Mouse (Mus musculus) adrenal gland, postnatal 36 days (tissue): Measurements from ENCODE around the gene Astn2. TPM values are rescaled to one million over a fixed set of nuclear protein-coding genes. Genes with fewer than 3 reads are reported as not detected.
A peak's percentile ranks its signal among the peaks of the same experiment; 100 is the strongest.

Source experiments
- DNase-seq, 2 experiments: peaks; one replicate each; pipeline ENCODE4 v3.0.0; 2021; ENCODE audit warnings: mixed read lengths in 1 of 2
- total RNA-seq, 2 experiments: library from RNA; stranded (reverse); gene quantifications; 2 replicates each; pipeline ENCODE4 v1.2.3; 2021

Astn2 gene
- total RNA-seq, 2 experiments from 2014 or later, result 1.6 to 1.7 TPM

- DNase-seq, result no peak
Observed at GRCm38 (mm10) chr4:66312733-66313132, 91.7 kb downstream of the Astn2 start.

DNA sequence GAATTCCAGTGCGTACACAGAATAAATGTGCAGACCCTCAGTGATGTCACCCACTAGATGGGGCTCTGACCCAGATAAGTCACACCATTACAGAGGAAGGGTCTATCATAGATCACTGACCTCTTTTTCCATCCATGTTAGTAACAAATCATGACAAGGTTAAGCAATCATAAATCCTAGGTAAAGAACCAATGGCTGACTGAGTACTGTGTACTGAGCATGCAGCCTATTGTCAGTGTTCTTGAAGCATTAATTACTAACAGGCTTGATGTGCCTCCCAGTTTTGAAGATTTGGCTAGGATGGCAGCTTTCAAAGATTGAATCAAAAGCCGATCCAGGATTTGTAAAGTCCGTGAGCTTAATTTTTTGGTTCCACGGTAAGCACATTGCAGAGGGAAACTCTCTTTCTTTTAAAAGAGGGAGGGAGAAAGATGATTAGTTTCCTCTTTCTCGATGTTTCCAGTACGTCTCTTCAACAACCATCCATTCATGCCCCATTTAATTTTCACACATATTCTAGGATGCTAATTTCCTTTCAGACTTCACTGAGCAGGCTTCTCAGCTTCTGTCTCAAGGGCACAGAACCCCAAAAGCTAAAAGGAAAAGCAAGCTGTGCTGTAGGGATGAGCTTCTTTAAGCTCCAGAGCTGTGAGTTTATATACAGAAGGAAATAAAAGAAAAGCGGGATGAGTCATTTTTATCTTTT, 93.9 kb downstream of the Astn2 start:
- no peak for DNase-seq

DNA sequence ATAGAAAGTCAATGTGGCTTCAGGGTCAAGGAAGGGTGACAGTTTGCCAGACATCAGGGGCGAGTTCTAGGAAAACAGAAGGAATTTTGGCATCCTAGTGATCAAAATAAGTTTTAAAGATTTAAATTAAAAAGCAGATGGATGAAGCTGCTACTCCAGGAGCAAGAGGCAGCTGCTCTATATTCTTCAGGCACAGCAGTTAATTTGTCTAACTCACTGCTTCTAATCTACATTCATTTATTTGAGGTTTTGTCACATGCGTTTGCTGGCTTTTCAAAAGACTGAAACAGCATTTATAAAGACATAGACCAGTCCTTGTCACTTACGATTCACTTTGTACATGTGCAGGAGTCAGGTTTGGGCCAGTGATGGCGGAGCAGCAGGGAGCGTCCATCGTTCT, 98.0 kb downstream of the Astn2 start:
- no peak for DNase-seq

GRCm38 (mm10) chr4:66302686-66303310, 101.6 kb downstream of the Astn2 start:
- peak; percentile 5 to 9 for DNase-seq

- DNase-seq, result no peak
Observed at GRCm38 (mm10) chr4:66285034-66285433, 119.4 kb downstream of the Astn2 start.

DNA sequence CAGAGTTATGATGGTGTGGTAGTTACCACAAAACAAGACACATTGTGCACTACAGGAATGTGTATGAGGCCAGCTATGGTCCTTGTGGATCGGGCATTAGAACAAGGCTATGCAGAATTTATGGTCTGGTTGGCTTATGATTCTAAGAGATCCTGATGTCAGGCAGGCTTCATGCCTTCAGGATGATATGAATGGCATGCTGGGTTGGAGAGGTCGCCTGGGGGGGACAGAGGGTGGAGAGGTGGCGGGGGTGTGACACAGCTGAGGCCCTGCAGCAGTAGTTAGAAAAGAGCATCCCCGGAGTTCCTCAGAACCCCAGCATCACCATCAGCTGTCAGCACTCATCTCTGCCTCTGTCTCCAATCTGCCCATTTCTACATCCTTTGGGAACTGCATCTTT, 128.3 kb downstream of the Astn2 start:
- DNase-seq, result no peak

- DNase-seq, result no peak
Observed at GRCm38 (mm10) chr4:66271550-66272117, 132.8 kb downstream of the Astn2 start.

GRCm38 (mm10) chr4:66264031-66264430, 140.4 kb downstream of the Astn2 start:
- no peak for DNase-seq

DNA sequence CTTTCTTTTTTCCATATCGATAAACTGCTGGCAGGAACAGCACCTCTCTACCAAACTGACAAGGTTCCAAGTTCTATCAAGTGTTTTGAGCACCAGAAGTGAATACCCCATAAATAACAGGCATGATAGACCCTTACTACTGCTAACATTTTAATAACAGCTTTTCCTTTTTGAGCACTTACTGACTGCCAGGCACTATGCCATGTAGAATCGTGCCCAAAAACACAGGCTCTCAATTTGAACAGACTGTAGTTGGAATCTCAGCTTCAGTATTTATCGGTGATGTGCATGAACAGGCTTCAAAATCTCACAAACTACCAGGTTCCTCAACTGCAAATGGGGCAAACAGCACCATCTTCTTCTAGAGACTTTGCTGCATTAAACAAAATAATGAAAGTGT, 143.1 kb downstream of the Astn2 start:
- no peak for DNase-seq

- no peak for DNase-seq
Observed at GRCm38 (mm10) chr4:66258905-66259304, 145.5 kb downstream of the Astn2 start.

- DNase-seq, result no peak
Observed at GRCm38 (mm10) chr4:66254695-66255492, 149.5 kb downstream of the Astn2 start.

DNA sequence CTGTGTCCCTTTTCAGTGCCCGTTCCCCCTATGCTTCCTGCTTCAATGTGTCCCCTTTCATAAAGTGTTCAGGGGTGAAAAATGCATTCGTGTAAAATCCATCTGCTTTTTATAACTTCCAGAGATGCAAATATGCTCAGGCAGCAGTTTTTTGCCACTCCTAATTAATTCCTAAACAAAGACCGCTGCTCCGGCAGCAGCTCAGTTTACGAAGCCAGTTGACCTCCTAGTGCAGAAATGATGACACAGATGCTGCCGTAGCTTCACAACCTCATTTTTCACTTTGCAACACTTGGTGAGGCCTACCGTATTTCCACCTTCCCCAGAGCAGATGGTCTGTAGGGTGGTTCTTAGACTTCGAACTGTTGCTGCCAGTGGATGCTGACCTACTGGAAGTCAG, 155.9 kb downstream of the Astn2 start:
- no peak for DNase-seq

DNA sequence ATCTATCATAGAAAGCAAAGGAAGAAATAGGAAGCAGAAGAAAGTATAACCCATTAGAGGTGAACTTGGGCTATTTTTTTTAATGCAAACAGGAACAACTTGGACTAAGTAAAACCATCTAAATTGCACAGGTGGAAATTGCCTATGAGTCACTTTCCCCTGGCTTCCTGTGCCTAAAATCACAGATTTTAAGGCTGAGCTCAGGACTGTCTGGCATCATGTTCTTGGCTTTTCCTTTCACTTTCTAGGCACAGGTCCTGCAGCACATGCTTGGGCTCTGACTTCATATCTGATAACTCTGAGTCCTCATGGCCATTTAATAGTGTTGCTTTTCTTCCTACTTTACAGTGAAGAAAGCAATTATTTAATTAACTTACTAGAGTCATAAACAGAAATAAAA, 161.7 kb downstream of the Astn2 start:
- DNase-seq, result no peak

DNA sequence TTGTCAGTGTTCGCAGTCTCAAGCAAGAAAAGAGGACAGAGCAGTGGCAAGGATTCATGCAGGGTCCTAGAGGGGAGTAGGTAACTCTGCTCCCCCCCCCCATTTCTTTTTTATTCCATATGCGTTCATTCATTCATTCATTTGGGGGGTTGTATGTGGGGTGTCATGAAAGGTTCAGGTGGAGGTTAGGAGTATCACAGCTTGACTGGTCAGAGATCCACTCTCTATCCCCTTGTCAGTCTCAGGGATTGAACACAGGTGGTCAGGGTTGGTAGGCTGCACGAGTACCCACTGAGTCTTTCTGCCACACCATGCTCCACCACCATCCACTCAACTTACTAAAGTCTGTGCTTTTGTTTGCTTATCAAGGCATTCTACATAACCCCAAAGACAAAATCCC, 171.6 kb downstream of the Astn2 start:
- no peak for DNase-seq

- no peak for DNase-seq
Observed at GRCm38 (mm10) chr4:66232350-66232749, 172.1 kb downstream of the Astn2 start.

DNA sequence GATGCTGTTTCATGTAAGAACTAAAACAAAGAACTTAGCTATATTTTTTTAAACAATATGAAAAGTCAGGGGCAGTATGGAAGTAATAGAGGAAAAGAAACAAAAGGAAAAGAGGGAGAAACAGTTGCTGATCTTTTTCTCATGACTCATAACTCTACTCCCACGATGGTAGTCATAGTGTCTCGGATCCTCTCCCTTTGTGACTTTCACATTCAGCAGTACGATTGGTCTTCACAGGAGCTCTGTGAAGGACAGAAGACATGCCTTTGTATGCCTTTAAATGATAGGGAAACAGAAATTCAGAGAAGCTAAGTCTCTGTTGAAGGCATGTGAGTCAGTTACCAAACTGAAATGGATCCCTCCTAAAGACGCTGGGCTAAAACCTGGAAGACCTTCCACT, 173.7 kb downstream of the Astn2 start:
- no peak for DNase-seq

DNA sequence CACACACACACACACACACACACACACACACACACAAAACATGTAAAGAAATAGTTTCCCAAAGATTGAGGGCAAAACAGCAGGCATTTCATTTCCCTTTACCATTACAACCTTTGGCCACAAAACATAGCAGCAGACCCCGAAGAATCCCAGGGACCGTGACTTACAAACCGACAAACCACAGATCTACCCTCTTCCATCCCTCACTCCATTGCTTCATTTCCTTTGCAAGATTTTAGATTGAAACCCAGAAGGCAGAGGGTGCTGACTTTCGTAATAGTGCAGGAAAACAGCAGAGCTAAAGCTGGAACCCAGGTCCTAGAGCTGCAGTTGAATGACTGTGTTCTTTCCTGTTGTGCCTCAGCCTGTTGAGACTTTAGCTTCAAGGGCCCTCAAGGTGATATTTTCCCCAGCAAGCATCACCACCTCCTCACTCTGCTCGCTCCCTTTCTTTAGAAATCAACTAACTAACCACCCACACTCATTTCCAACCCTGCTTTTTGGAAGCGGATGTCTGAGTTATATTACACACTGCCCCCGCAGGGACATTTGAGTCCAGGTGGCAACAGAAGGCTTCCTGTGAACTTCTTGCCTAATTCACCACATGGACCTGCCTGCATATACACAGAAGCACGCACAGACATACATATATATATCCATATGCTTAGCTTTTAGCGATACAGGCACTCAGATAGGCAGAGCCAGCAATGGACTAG, 181.7 kb downstream of the Astn2 start:
- no peak for DNase-seq

- no peak for DNase-seq
Observed at GRCm38 (mm10) chr4:66215170-66215618, 189.2 kb downstream of the Astn2 start.

DNA sequence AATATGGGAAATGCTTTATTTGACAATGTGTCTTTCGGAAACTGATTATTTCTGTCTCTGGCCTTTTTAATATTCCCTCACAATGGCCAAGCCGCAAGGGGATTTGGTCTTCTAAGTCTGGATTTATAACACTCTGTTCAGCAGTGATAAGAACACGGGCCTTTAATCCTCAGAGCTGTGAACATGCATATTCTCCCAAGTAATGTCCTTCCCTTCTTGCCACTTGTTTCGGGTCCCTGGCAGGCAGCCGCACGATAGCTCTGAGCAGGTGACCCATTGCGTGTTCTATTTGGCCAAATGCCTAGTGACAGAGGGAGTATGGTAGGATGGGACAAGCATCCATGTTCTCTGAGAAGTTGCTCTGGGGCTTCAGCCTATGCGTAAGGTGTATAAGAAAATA, 214.8 kb downstream of the Astn2 start:
- DNase-seq, result no peak

DNA sequence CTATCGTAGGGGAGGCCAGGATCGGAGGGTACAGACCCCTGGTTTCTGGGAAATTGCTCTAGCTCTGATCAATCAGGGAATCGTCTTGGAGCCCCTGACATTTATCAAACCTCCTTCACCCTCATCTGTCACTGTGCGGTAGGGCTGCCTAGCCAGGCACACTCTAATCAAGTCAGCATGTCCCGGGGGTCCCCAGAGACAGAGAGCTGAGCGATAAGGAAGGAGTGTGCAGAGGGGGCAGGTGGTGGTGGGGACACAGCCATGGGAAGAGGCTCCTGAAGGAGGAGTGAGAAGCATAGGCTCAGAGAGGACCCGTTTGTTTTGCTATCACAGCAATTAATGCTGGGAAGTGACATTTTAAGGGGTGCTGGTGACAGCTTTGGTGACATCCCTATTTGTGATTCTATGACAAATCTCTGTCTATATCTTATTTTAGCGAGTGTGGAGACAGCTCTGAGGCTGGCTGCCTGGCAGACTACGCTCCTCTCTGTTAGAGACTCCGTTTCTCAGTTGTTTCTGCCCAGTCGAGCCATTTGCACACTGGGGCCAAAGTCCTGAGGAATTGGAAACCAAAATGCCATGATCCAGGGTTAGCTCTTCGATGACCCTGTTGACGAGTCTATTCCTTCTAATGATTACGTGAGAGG, 228.4 kb downstream of the Astn2 start:
- DNase-seq, result no peak

GRCm38 (mm10) chr4:66171583-66171982, 232.8 kb downstream of the Astn2 start:
- DNase-seq, result peak in 1 of 2 experiments; percentile 2

DNA sequence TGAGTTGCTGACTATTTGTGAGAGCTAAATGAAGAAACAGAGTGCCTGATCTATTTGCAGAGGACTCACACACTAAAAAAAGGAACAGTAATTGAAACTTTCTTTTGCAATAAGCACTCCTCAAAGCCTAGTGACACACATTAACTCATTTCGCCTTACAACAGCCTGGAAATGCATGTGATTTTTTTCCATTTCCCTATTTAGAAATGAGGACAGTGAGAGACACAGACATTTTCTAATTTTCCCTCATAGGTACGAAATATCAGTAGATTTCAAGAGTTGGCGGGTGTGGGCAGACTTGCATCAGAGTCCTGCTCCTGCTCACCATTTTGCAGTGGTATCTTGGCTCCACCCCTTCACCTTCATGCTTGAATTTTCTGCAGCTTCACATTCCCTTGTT, 233.6 kb downstream of the Astn2 start:
- no peak for DNase-seq
